Mouse (Mus musculus) spleen, postnatal 36 days (tissue): ENCODE data around the gene Srarp.

Source experiments
- DNase-seq, 2 experiments: peaks; one replicate each; pipeline ENCODE4 v3.0.0; 2022; ENCODE audit warnings: low spot score in 2 of 2, mixed read lengths in 1 of 2

Gene Srarp

GRCm38 (mm10) chr4:141435974-141436373, at the start of gene Srarp:
Gene Srarp, minus strand, starts transcription at chr4:141436105.
- DNase-seq = no peak

- DNase-seq = no peak
Measured at GRCm38 (mm10) chr4:141484071-141484470, 48.2 kb upstream of the Srarp start.

GRCm38 (mm10) chr4:141479411-141479810, 43.5 kb upstream of the Srarp start:
- DNase-seq = no peak

GRCm38 (mm10) chr4:141478794-141479193, 42.9 kb upstream of the Srarp start:
- no peak for DNase-seq

GRCm38 (mm10) chr4:141478225-141478624, 42.3 kb upstream of the Srarp start:
- no peak for DNase-seq

- DNase-seq = peak; percentile 78
Measured at GRCm38 (mm10) chr4:141477681-141478102, 41.8 kb upstream of the Srarp start.

- no peak for DNase-seq
Measured at GRCm38 (mm10) chr4:141474431-141474830, 38.5 kb upstream of the Srarp start.

GRCm38 (mm10) chr4:141472641-141473321, 36.9 kb upstream of the Srarp start:
- DNase-seq = no peak

GRCm38 (mm10) chr4:141471491-141471890, 35.6 kb upstream of the Srarp start:
- no peak for DNase-seq

GRCm38 (mm10) chr4:141469343-141469742, 33.4 kb upstream of the Srarp start:
- no peak for DNase-seq

- no peak for DNase-seq
Measured at GRCm38 (mm10) chr4:141468576-141468975, 32.7 kb upstream of the Srarp start.

- DNase-seq = no peak
Measured at GRCm38 (mm10) chr4:141467581-141467927, 31.6 kb upstream of the Srarp start.

- DNase-seq = no peak
Measured at GRCm38 (mm10) chr4:141466844-141467580, 31.1 kb upstream of the Srarp start.

- DNase-seq = no peak
Measured at GRCm38 (mm10) chr4:141466289-141466795, 30.4 kb upstream of the Srarp start.

- no peak for DNase-seq
Measured at GRCm38 (mm10) chr4:141465512-141466288, 29.8 kb upstream of the Srarp start.

- DNase-seq = no peak
Measured at GRCm38 (mm10) chr4:141464722-141465121, 28.8 kb upstream of the Srarp start.

GRCm38 (mm10) chr4:141463472-141463871, 27.6 kb upstream of the Srarp start:
- DNase-seq = no peak

- DNase-seq = no peak
Measured at GRCm38 (mm10) chr4:141461576-141461975, 25.7 kb upstream of the Srarp start.

GRCm38 (mm10) chr4:141461088-141461487, 25.2 kb upstream of the Srarp start:
- DNase-seq = no peak

- DNase-seq = no peak
Measured at GRCm38 (mm10) chr4:141460481-141460880, 24.6 kb upstream of the Srarp start.

GRCm38 (mm10) chr4:141459766-141460165, 23.9 kb upstream of the Srarp start:
- no peak for DNase-seq

GRCm38 (mm10) chr4:141458888-141459287, 23.0 kb upstream of the Srarp start:
- DNase-seq = no peak
